Mouse (Mus musculus) activated CD4-positive, CD25-positive, alpha-beta regulatory T cell, adult 4 months (primary cell): Measurements from ENCODE around the gene Smg8. TPM values are rescaled to one million over a fixed set of nuclear protein-coding genes. Genes with fewer than 3 reads are reported as not detected.

Source experiments
- ATAC-seq: one replicate; pipeline ENCODE4 v1.8.0; 2017
- polyA plus RNA-seq, 2 experiments: library from polyadenylated mRNA; unstranded; fragments of 100-300 nt; shearing (Covaris generic); gene quantifications; one replicate each; pipeline ENCODE4 v1.2.1; 2017

The Smg8 gene
- polyA plus RNA-seq, 2 experiments from 2014 or later = 5.8 TPM

GRCm38 (mm10) chr11:87043052-87043451 is 43.5 kb downstream of the Smg8 start:
- ATAC-seq = no peak

- no peak for ATAC-seq
Observed at GRCm38 (mm10) chr11:87039307-87039963, 47.1 kb downstream of the Smg8 start.

DNA sequence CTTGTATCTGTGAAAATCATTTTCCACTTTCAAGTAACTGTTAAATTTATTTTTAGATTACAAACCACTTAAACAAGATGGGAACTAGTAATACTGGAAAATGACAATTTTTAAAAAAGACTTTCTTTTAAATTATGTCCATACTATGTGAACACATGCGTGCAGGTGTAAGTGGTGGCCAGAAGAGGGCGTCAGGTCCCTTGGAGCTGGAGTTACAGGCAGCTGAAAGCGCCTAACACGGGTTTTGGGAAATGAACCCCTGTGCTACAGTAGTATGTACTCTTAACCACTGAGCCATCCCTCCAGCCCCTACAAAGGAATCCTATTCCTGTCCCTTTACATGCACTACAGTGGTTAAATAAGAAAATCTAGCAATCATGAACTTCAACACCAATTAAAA is 50.4 kb downstream of the Smg8 start:
- ATAC-seq = no peak

- ATAC-seq = no peak
Observed at GRCm38 (mm10) chr11:87028212-87028611, 58.4 kb downstream of the Smg8 start.

Other genes with a start within 250 kb of the Smg8 start
- gene Ypel2, start 93.1 kb downstream of the Smg8 start, polyA plus RNA-seq = 1 to 10 TPM; 5.0 to 8.5 TPM
- under 1 TPM in 1 of 2 experiments, not detected in 1; 0.24 TPM for gene Gdpd1, start 12.7 kb downstream of the Smg8 start, polyA plus RNA-seq
- 1 to 10 TPM; 4.0 to 5.1 TPM for gene Prr11, start 21.9 kb upstream of the Smg8 start, polyA plus RNA-seq
- gene Ska2, start 22.5 kb upstream of the Smg8 start, polyA plus RNA-seq = 10 to 100 TPM; 19.5 to 22.0 TPM
- 1 to 10 TPM; 5.8 to 8.8 TPM for gene Trim37, start 40.3 kb upstream of the Smg8 start, polyA plus RNA-seq